Mouse (Mus musculus) lung, embryonic 15.5 days (tissue): ENCODE data around the gene Rcan1. TPM values are rescaled to one million over a fixed set of nuclear protein-coding genes. Genes with fewer than 3 reads are reported as not detected.
A peak's percentile ranks its signal among the peaks of the same experiment; 100 is the strongest.

Source experiments
- ATAC-seq: fragments of 200-750 bp; cut with Nextera tagmentation; 2 replicates; pipeline ENCODE4 v1.8.0; 2017; ENCODE audit warnings: moderate number of reproducible peaks, borderline replicate concordance; ENCODE audit not compliant: low FRiP score, low TSS enrichment; ENCODE audit errors: extremely low read depth
- H3K27ac ChIP-seq: fragments of 300-500 bp; sonication (generic); 2 replicates; pipeline ENCODE4 v1.5.1; 2015; ENCODE audit warnings: moderate library complexity, mild to moderate bottlenecking, inconsistent platforms
- H3K27me3 ChIP-seq: fragments of 300-500 bp; sonication (generic); 2 replicates; pipeline ENCODE4 v1.6.1; 2015; ENCODE audit warnings: inconsistent platforms
- H3K36me3 ChIP-seq: fragments of 300-500 bp; sonication (generic); 2 replicates; pipeline ENCODE4 v1.6.1; 2015; ENCODE audit warnings: inconsistent platforms
- H3K4me1 ChIP-seq: fragments of 300-500 bp; sonication (generic); 2 replicates; pipeline ENCODE4 v1.6.1; 2015; ENCODE audit warnings: inconsistent platforms
- H3K4me2 ChIP-seq: fragments of 300-500 bp; sonication (generic); 2 replicates; pipeline ENCODE4 v1.6.1; 2015; ENCODE audit warnings: inconsistent platforms, mild to moderate bottlenecking, moderate library complexity
- H3K4me3 ChIP-seq: fragments of 300-500 bp; sonication (generic); 2 replicates; pipeline ENCODE4 v1.5.1; 2015; ENCODE audit warnings: mild to moderate bottlenecking, inconsistent platforms
- H3K9ac ChIP-seq: fragments of 300-500 bp; sonication (generic); 2 replicates; pipeline ENCODE4 v1.6.1; 2015; ENCODE audit warnings: inconsistent platforms
- H3K9me3 ChIP-seq: fragments of 300-500 bp; sonication (generic); 2 replicates; pipeline ENCODE4 v1.6.1; 2016; ENCODE audit warnings: inconsistent platforms
- WGBS: fragments of 180-500 bp; shearing (Covaris S2); methylation state at CpG from one replicate; pipeline ENCODE4 v1.1.7; 2015; 5-methylcytosine and 5-hydroxymethylcytosine counted together
- polyA plus RNA-seq: library from polyadenylated mRNA; unstranded; fragments of >200 nt; fragmentation: Nextera tagmentation; extraction: Ambion mirVana; gene quantifications from 2 replicates; pipeline ENCODE4 v1.2.1, GENCODE M21; 2015

Gene Rcan1
- polyA plus RNA-seq, 1 experiment from 2014 or later, result 51.4 TPM

GRCm38 (mm10) chr16:92467041-92467440 is 3.6 kb downstream of the Rcan1 start:
- H3K4me1 ChIP-seq, result peaks cover 25% of the 10 kb centered on the region
- no peak overlapping the region for H3K4me3 ChIP-seq
- no peak for ATAC-seq
- H3K27ac ChIP-seq, result no peak overlapping the region
- no peaks in the 10 kb centered on the region for H3K27me3 ChIP-seq
- no peaks in the 10 kb centered on the region for H3K36me3 ChIP-seq
- no peak overlapping the region for H3K4me2 ChIP-seq
- no peaks in the 10 kb centered on the region for H3K9me3 ChIP-seq
- no peak overlapping the region for H3K9ac ChIP-seq
- WGBS, result 75% methylated on average over 5 of the region's 5 CpGs

- WGBS, result under 1% methylated on average over 91 of the region's 94 CpGs
These were observed 4.8 kb downstream of the Rcan1 start for GRCm38 (mm10) chr16:92465642-92466526.

GRCm38 (mm10) chr16:92465226-92465625 is 5.4 kb downstream of the Rcan1 start:
- H3K36me3 ChIP-seq, result no peaks in the 10 kb centered on the region
- ATAC-seq, result no peak
- H3K9me3 ChIP-seq, result no peaks in the 10 kb centered on the region
- peaks cover 25% of the 10 kb centered on the region for H3K4me1 ChIP-seq
- H3K9ac ChIP-seq, result peak overlapping the region; percentile 84
- 6% methylated on average over 10 of the region's 10 CpGs for WGBS
- peak overlapping the region; percentile 92 for H3K4me2 ChIP-seq
- peak overlapping the region; percentile 53 for H3K27ac ChIP-seq
- no peaks in the 10 kb centered on the region for H3K27me3 ChIP-seq
- H3K4me3 ChIP-seq, result peak overlapping the region; percentile 97

More at GRCm38 (mm10) chr16:92465642-92466526, 4.8 kb downstream of the Rcan1 start:
- peak; percentile 98 for ATAC-seq
- H3K27ac ChIP-seq, result peak overlapping the region; percentile 53; the same call in 1 of the 2 replicates
- H3K9ac ChIP-seq, result peak overlapping the region; percentile 84
- no peaks in the 10 kb centered on the region for H3K9me3 ChIP-seq
- H3K36me3 ChIP-seq, result no peaks in the 10 kb centered on the region
- peak overlapping the region; percentile 97 for H3K4me3 ChIP-seq
- peak overlapping the region; percentile 92 for H3K4me2 ChIP-seq
- no peaks in the 10 kb centered on the region for H3K27me3 ChIP-seq
- peaks cover 25% of the 10 kb centered on the region for H3K4me1 ChIP-seq

GRCm38 (mm10) chr16:92464390-92464972 is 6.2 kb downstream of the Rcan1 start:
- no peak for ATAC-seq
- Histone ChIP-seq H3K9me3 (no peaks in the 10 kb centered on the region), H3K4me2 (peak overlapping the region; percentile 92), H3K27ac (peak overlapping the region; percentile 12; the same call in 1 of the 2 replicates), H3K4me3 (peak overlapping the region; percentile 97), H3K4me1 (peaks cover 25% of the 10 kb centered on the region), H3K36me3 (no peaks in the 10 kb centered on the region), H3K9ac (0 out of 2 replicates have a peak overlapping the region, but pooled peaks have one; percentile 2), H3K27me3 (no peaks in the 10 kb centered on the region)
- WGBS, result 10% methylated on average over 14 of the region's 14 CpGs

DNA sequence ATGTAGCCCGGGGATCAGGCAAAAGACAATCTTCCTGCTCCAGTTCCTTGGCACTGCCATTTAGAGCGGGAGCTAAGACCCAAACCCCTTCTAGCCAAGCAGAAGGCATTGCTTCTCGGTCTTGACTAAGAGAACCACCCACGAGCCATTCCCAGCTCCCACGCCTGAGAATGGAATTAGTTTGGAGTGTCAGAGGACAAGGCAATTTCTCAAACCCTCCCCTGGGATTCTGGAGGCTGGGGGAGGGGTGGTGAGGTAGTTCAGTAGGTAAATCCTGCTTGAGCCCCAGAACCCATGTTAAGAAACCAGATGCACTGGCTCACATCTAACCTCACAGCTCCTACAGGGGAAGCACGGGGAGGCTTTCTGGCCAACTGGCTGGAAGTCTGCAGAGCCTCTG is 9.3 kb downstream of the Rcan1 start:
- H3K9me3 ChIP-seq, result no peaks in the 10 kb centered on the region
- 65% methylated on average over 6 of the region's 6 CpGs for WGBS
- no peak overlapping the region for H3K9ac ChIP-seq
- H3K27ac ChIP-seq, result no peak overlapping the region
- no peak overlapping the region for H3K4me3 ChIP-seq
- no peaks in the 10 kb centered on the region for H3K27me3 ChIP-seq
- no peaks in the 10 kb centered on the region for H3K36me3 ChIP-seq
- H3K4me1 ChIP-seq, result peaks cover 23% of the 10 kb centered on the region
- no peak overlapping the region for H3K4me2 ChIP-seq
- no peak for ATAC-seq

DNA sequence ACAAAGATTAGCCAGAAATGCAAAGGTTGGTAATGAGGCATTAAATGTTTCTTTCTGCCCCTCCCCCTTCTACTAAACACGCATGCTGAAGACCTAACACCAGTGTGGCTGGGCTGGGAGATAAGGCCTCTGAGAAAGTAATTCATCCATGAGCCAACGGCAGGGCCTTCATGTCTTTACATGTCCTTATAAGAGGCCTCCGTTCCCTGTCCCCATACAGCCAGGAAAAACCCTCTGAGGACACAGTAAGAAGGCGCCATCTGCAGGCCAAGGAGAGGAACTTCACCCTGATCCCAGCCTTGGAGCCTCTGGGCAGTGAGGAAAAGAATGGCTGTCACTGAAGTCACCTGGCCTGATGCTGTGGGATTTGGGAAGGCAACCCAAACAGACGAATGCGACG is 13.1 kb downstream of the Rcan1 start:
- Histone ChIP-seq H3K36me3 (no peaks in the 10 kb centered on the region), H3K27me3 (no peaks in the 10 kb centered on the region), H3K9ac (no peak overlapping the region), H3K4me3 (no peak overlapping the region), H3K27ac (no peak overlapping the region), H3K4me2 (no peak overlapping the region), H3K9me3 (no peaks in the 10 kb centered on the region), H3K4me1 (peaks cover 11% of the 10 kb centered on the region; the same call in 1 of the 2 replicates)
- ATAC-seq, result peak; percentile 39; the same call in 1 of the 2 replicates
- WGBS, result 24% methylated on average over 7 of the region's 7 CpGs

DNA sequence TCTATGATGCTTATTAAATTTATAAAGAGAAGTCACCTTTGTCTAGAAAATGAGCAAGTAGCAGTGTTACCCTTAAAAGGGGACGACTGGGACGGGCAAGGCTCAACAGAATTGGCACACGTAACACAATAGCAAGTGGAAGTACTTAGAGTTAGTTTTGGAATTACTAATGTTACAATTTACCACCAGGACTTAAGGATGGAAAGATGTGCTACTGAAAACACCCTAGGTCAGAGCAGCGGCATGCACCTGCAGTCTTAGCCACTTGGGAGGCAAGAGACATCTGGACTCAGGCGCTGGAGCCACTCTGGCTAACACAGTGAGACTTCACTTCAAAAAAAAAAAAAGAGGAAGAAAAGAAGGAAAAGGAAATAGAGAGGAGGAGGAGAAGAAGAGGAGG is 14.7 kb downstream of the Rcan1 start:
- H3K4me3 ChIP-seq, result no peak overlapping the region
- H3K9ac ChIP-seq, result no peak overlapping the region
- no peak overlapping the region for H3K27ac ChIP-seq
- no peak for ATAC-seq
- no peaks in the 10 kb centered on the region for H3K27me3 ChIP-seq
- WGBS, result 84% methylated on average over 5 of the region's 5 CpGs
- H3K9me3 ChIP-seq, result no peaks in the 10 kb centered on the region
- peaks cover 22% of the 10 kb centered on the region for H3K4me1 ChIP-seq
- no peak overlapping the region for H3K4me2 ChIP-seq
- H3K36me3 ChIP-seq, result no peaks in the 10 kb centered on the region

DNA sequence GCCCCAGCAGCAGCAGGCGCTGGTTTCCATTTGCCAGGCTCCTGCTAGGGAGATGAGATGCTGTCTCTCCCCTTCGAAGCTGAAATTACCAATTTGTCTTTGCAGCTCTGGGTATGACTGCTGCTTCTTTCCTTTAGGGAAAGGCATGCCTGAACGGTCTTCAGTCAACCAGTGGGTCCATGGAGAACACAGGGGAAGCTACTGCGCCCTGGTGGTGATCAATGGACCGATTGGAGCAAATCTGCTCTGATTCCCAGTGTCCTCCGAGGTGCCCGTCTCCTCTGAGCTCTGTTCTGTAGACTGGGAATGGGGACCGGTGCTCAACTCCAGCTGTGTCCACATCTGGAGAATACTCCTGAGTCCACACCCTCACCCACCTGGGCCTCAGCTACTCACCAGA is 15.2 kb downstream of the Rcan1 start:
- H3K4me3 ChIP-seq, result no peak overlapping the region
- WGBS, result 66% methylated on average over 8 of the region's 8 CpGs
- no peaks in the 10 kb centered on the region for H3K9me3 ChIP-seq
- peaks cover 27% of the 10 kb centered on the region for H3K4me1 ChIP-seq
- no peak for ATAC-seq
- H3K9ac ChIP-seq, result no peak overlapping the region
- H3K4me2 ChIP-seq, result no peak overlapping the region
- H3K36me3 ChIP-seq, result no peaks in the 10 kb centered on the region
- H3K27me3 ChIP-seq, result no peaks in the 10 kb centered on the region
- H3K27ac ChIP-seq, result no peak overlapping the region

- no peaks in the 10 kb centered on the region for H3K27me3 ChIP-seq
- H3K9ac ChIP-seq, result no peak overlapping the region
- no peak overlapping the region for H3K27ac ChIP-seq
- no peak overlapping the region for H3K4me2 ChIP-seq
- H3K36me3 ChIP-seq, result no peaks in the 10 kb centered on the region
- ATAC-seq, result no peak
- H3K9me3 ChIP-seq, result no peaks in the 10 kb centered on the region
- 63% methylated on average over 18 of the region's 18 CpGs for WGBS
- H3K4me1 ChIP-seq, result peaks cover 31% of the 10 kb centered on the region
- no peak overlapping the region for H3K4me3 ChIP-seq
These were observed 16.2 kb downstream of the Rcan1 start for GRCm38 (mm10) chr16:92454495-92454894.

GRCm38 (mm10) chr16:92454002-92454401 is 16.7 kb downstream of the Rcan1 start:
- Histone ChIP-seq H3K27me3 (no peaks in the 10 kb centered on the region), H3K9me3 (no peaks in the 10 kb centered on the region), H3K9ac (no peak overlapping the region), H3K27ac (no peak overlapping the region), H3K4me2 (no peak overlapping the region), H3K4me3 (no peak overlapping the region), H3K36me3 (no peaks in the 10 kb centered on the region), H3K4me1 (peaks cover 31% of the 10 kb centered on the region)
- 85% methylated on average over 7 of the region's 7 CpGs for WGBS
- ATAC-seq, result no peak

DNA sequence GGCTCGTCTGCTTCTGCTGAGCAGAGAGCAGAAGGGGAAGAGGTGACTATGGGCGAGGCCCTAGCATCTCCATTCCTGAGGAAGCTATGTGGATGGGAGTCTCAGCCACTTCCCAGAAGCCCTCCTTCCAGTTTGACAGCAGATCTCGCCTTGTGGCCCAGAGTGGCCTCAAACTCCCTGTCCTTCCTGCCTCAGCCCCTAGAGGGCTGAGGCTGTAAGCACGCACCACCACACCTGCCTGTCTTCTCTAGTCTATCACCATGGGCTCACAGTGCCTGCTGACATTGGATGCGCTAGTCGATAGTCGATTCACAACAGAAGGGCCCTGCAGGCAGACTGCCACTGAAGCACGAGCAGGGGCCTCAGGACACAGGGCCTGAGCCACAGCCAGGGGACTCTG is 18.1 kb downstream of the Rcan1 start:
- Histone ChIP-seq H3K9ac (no peak overlapping the region), H3K9me3 (no peaks in the 10 kb centered on the region), H3K27ac (no peak overlapping the region), H3K27me3 (no peaks in the 10 kb centered on the region), H3K4me3 (no peak overlapping the region), H3K4me1 (peaks cover 31% of the 10 kb centered on the region), H3K4me2 (no peak overlapping the region), H3K36me3 (no peaks in the 10 kb centered on the region)
- WGBS, result 54% methylated on average over 8 of the region's 8 CpGs
- ATAC-seq, result no peak

DNA sequence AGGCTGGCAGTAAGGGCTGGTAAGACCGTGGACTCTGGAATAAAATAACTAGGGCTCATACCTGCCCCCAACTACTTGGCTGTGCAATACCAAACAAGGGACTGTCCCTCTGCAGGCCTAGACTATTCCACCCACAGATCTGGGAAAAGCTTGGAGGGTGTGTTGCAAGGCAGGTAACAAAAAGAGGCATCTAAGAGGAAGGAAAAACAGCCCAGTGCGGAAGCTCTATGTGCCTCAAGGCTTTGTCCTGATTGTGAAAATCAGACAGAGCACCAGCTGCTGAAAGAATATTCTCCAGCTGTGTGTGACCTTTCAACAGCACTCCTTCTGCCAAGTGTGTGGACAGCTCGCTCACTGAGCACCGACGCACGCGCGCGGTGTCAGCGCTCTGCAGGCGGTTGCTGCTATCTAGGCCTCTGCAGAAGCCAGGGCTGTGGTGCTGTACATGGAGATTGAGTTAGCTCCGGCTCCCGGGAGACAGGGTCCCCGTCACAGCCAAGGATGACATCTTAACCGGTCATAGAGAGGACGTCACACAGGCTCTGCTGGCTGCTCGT is 19.1 kb downstream of the Rcan1 start:
- WGBS, result 65% methylated on average over 17 of the region's 17 CpGs

More for the DNA sequence above, 19.1 kb downstream of the Rcan1 start:
- Histone ChIP-seq H3K27me3 (no peaks in the 10 kb centered on the region), H3K9ac (no peak overlapping the region), H3K9me3 (no peaks in the 10 kb centered on the region), H3K36me3 (no peaks in the 10 kb centered on the region), H3K4me1 (peaks cover 31% of the 10 kb centered on the region), H3K4me3 (no peak overlapping the region), H3K27ac (no peak overlapping the region), H3K4me2 (no peak overlapping the region)
- peak; percentile 86 for ATAC-seq
